Mouse (Mus musculus) right cerebral cortex, postnatal 10 days (tissue): Measurements from ENCODE around the gene Cxadr.
"Not testable (repeated sequence)": the region's sequence is repeated elsewhere in the genome, so short reads cannot be mapped to it uniquely, and the experiment has no call there.

Experiments used
- DNase-seq, 2 experiments: peaks; one replicate each; pipeline ENCODE4 v3.0.0; 2021; ENCODE audit warnings: low spot score in 2 of 2

The Cxadr gene

GRCm38 (mm10) chr16:78364554-78364953, 63.3 kb downstream of the Cxadr start:
- DNase-seq: not testable (repeated sequence)

GRCm38 (mm10) chr16:78371491-78372046, 70.3 kb downstream of the Cxadr start:
- no peak for DNase-seq

GRCm38 (mm10) chr16:78372786-78373185, 71.5 kb downstream of the Cxadr start:
- DNase-seq: no peak

- no peak for DNase-seq
Observed at GRCm38 (mm10) chr16:78373743-78374142, 72.5 kb downstream of the Cxadr start.

- DNase-seq: peak in 1 of 2 experiments; percentile 27
Observed at GRCm38 (mm10) chr16:78375222-78375621, 73.9 kb downstream of the Cxadr start.

- DNase-seq: peak; percentile 44 to 57
Observed at GRCm38 (mm10) chr16:78375821-78376691, 74.8 kb downstream of the Cxadr start.

- DNase-seq: peak; percentile 89 to 90
Observed at GRCm38 (mm10) chr16:78376745-78377570, 75.7 kb downstream of the Cxadr start, which contains the start of gene Btg3. Btg3 (minus strand) TSS chr16:78377192.

- DNase-seq: no peak
Observed at GRCm38 (mm10) chr16:78378493-78378892, 77.2 kb downstream of the Cxadr start.

GRCm38 (mm10) chr16:78389122-78389521, 87.8 kb downstream of the Cxadr start:
- DNase-seq: no peak

GRCm38 (mm10) chr16:78389986-78390385, 88.7 kb downstream of the Cxadr start:
- no peak for DNase-seq

GRCm38 (mm10) chr16:78391354-78391753, 90.1 kb downstream of the Cxadr start:
- no peak for DNase-seq

- DNase-seq: no peak
Observed at GRCm38 (mm10) chr16:78398734-78399133, 97.4 kb downstream of the Cxadr start.

GRCm38 (mm10) chr16:78399423-78399822, 98.1 kb downstream of the Cxadr start:
- DNase-seq: no peak

- no peak for DNase-seq
Observed at GRCm38 (mm10) chr16:78402316-78402715, 101.0 kb downstream of the Cxadr start.

- no peak for DNase-seq
Observed at GRCm38 (mm10) chr16:78406657-78407056, 105.4 kb downstream of the Cxadr start.

- no peak for DNase-seq
Observed at GRCm38 (mm10) chr16:78407855-78408254, 106.6 kb downstream of the Cxadr start.
